Mouse (Mus musculus) right cerebral cortex, postnatal 4 days (tissue): ENCODE data around the gene Traf2.
A peak's percentile ranks its signal among the peaks of the same experiment; 100 is the strongest.

Experiments used
- DNase-seq: peaks from one replicate; pipeline ENCODE4 v3.0.0-alpha.2; 2022

Gene Traf2

GRCm38 (mm10) chr2:25492988-25493387 lies 53.8 kb downstream of the Traf2 start:
- no peak for DNase-seq

DNA sequence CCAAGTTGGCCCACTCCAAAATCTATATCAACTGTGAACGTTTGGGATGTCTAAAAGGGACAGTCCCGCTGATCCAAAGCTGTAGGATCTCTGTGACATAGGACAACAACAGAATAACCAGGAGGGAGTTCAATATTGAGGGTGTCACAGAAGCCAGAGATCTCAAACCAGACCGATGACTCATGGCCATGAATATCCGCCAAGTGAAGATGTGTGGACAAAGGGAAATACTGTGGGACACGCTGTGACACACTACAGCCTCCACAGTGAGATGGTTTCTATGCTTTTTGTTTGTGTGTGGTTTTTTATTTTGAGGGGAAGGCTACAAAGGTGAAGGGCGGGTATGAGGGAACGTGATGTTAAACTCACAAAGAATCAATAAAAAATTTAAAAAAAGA lies 58.1 kb downstream of the Traf2 start:
- no peak for DNase-seq

GRCm38 (mm10) chr2:25487965-25488670 lies 58.6 kb downstream of the Traf2 start:
- no peak for DNase-seq

- DNase-seq = no peak
Measured at GRCm38 (mm10) chr2:25484901-25485647, 61.7 kb downstream of the Traf2 start.

GRCm38 (mm10) chr2:25482969-25483368 lies 63.8 kb downstream of the Traf2 start:
- DNase-seq = no peak

DNA sequence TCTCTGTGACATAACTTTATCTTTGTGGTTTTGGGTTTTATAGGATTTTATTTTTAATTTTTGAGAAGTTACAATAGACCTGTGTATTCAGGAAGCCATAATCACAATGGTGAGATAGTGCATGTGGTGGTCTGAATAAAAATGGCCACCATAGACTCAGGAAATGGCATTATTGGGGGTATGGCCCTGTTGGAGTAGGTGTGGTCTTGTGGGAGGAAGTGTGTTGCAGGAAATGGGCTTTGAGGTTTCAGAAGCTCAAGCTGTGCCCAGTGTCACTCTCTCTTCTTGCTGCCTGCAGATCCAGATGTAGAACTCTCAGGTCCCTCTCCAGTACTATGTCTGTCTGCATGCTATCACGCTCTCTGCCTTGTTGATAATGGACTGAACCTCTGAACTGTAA lies 66.2 kb downstream of the Traf2 start:
- no peak for DNase-seq

GRCm38 (mm10) chr2:25479551-25480311 lies 67.0 kb downstream of the Traf2 start:
- DNase-seq = no peak

DNA sequence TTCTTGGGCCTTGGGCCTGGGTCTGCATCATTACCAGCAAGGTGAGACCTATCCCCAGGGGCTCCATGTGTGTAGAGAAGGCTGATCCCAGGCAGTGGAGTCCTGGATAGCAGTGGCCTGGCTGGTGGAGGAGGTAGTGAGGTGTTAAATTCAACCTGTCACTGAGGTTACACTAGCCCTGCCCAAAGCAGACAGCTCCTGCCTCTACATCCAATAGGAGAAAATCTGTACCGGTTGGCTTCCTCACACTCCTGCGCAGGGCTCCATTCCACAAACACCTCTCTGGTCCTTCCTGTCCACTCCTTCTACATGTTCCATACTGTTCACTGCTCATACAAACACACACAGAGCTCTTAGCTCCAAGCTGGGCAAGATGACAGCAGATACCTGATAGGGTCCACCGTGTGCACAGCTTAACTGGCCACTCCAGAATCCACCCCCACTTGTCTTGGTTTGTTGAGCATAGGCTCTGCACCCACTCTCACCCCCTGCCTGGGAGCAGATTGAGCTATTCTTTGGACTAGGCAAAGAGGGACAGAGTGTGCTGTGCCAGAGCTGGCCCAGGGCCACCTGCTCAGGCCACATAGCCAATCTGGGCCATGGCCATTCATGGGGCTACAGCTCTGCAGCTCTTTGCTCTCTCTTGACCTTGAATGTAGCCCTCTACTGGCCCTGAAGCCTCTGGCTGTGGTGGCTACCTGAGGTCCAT lies 68.6 kb downstream of the Traf2 start:
- no peak for DNase-seq

GRCm38 (mm10) chr2:25477541-25477940 lies 69.2 kb downstream of the Traf2 start:
- DNase-seq = no peak

DNA sequence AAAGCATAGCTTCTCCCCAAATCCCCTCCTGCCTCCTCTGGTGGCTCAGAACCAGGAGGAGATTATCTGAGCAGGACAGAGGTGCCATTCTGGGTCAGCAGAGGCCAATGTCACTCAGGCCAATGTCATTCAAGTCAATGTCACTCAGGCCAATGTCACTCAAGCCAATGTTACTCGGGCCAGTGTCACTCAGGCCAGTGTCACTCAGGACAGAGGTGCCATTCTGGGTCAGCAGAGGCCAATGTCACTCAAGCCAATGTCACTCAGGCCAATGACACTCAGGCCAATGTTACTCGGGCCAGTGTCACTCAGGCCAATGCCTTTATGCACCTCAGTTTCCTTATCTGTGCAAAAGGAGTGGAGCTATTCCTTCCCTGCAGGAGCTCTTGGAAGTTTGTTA lies 74.2 kb downstream of the Traf2 start:
- DNase-seq = no peak

GRCm38 (mm10) chr2:25469969-25470368 lies 76.8 kb downstream of the Traf2 start, which contains the start of gene Ptgds:
Gene Ptgds, minus strand, starts transcription at chr2:25470046.
- DNase-seq = no peak

- DNase-seq = peak; percentile 65
Measured at GRCm38 (mm10) chr2:25468962-25469915, 77.5 kb downstream of the Traf2 start.
